In the genomic region with DNA sequence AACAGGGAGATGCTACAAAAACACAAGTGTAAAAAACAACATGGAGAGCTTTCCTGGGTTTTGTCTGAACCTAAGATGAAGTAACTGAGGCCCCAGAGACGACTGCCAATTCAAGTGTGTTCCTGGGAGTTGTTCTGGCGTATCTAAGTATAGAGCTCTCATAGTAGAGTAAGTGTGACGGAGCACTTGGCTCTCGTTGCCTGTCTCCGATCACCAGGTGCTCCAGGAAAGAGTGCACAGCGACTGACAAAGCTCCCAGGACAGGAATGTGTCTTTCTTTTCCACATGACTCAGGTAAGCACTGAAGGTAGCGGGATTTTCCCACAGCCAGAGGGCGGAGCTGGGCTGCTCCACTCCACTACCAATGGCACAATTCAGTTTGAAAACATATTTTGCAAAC, we compare ENCODE assay signal across 14 mouse cellular contexts.
A peak's percentile ranks its signal among the peaks of the same experiment; 100 is the strongest.
DNase-seq lines count a peak whose midpoint lies in the region; ATAC-seq lines count a peak whose summit lies in the region.
"Had no signal": no experiment of that assay in that cellular context is flagged by ENCODE, and none has a peak within 500 bp of the region (broad histone marks: within the 10 kb centered on the region; RNA-seq: fewer than 3 reads in every experiment).

No protein-coding gene starts in this region.

- peak; percentile 50 to 55 for DNase-seq in cerebellum, adult 18-20 months
- no peak for DNase-seq in cerebellum, adult 11 months
- peak; percentile 37 for DNase-seq in cerebellum, adult 8-10 months
- no peak for DNase-seq in heart, embryonic 10.5 days (ENCODE audit: low spot score)
- DNase-seq in heart, postnatal 4 days, result peak; percentile 29
- no peak for DNase-seq in layer of hippocampus, adult 9-10 months (ENCODE audit: low spot score)
- DNase-seq in embryo, embryonic 9.5 days (ENCODE audit: extremely low spot score), result no peak
- DNase-seq: adrenal gland, postnatal 36 days; right cerebral cortex, postnatal 4 days; thymus, postnatal 14 days had no signal

- 64% methylated on average over 8 of the region's 8 CpGs for WGBS in heart, embryonic 10.5 days

- 0 out of 2 replicates have a peak overlapping the region, but pooled peaks have one; percentile 36 for H3K27ac ChIP-seq in heart, embryonic 10.5 days
- H3K27ac ChIP-seq: limb, embryonic 10.5 days; liver, embryonic 15.5 days had no signal

- no peaks in the 10 kb centered on the region for H3K27me3 ChIP-seq in heart, embryonic 10.5 days (ENCODE audit: insufficient read depth, poor library complexity, severe bottlenecking)
- H3K27me3 ChIP-seq: liver, embryonic 15.5 days had no signal

- H3K4me1 ChIP-seq in heart, embryonic 10.5 days, result peaks cover 24% of the 10 kb centered on the region
- H3K4me1 ChIP-seq: limb, embryonic 10.5 days; liver, embryonic 15.5 days had no signal

- no peaks in the 10 kb centered on the region for H3K9me3 ChIP-seq in heart, embryonic 10.5 days
- H3K9me3 ChIP-seq: limb, embryonic 10.5 days; liver, embryonic 15.5 days had no signal

- H3K36me3 ChIP-seq in heart, embryonic 10.5 days, result peaks cover 8% of the 10 kb centered on the region; the same call in 1 of the 2 replicates

- no peak overlapping the region for H3K4me3 ChIP-seq in heart, embryonic 10.5 days
- H3K4me3 ChIP-seq: erythroblast, embryonic 14.5 days; limb, embryonic 10.5 days; liver, embryonic 15.5 days had no signal

- no peak for ATAC-seq in megakaryocyte-erythroid progenitor cell, adult 5-6 weeks (replicated peaks; ENCODE audit: low FRiP score, low TSS enrichment, poor library complexity, severe bottlenecking)

Comparison
In these comparisons a context has a peak if more than half of its experiments do, and no peak if none do; other contexts are left out.
1. DNase-seq: peak in cerebellum, adult 18-20 months (2 of 2), cerebellum, adult 8-10 months (single experiment) and heart, postnatal 4 days (single experiment); none in cerebellum, adult 11 months (single experiment), heart, embryonic 10.5 days (single experiment), layer of hippocampus, adult 9-10 months (single experiment) and embryo, embryonic 9.5 days (single experiment).